Mouse (Mus musculus) limb, embryonic 10.5 days (tissue): ENCODE data around the gene Scn7a. TPM values are rescaled to one million over a fixed set of nuclear protein-coding genes. Genes with fewer than 3 reads are reported as not detected.

Experiments used
- DNase-seq: peaks from one replicate; pipeline ENCODE4 v3.0.0-alpha.2; 2017; ENCODE audit warnings: low spot score
- H3K27ac ChIP-seq: fragments of 300-500 bp; sonication (generic); 2 replicates; pipeline ENCODE4 v1.5.1; 2016; ENCODE audit warnings: mild to moderate bottlenecking
- H3K27me3 ChIP-seq: fragments of 300-500 bp; sonication (generic); 2 replicates; pipeline ENCODE4 v1.6.1; 2016; ENCODE audit warnings: low read depth, mild to moderate bottlenecking; ENCODE audit not compliant: poor library complexity, severe bottlenecking
- H3K36me3 ChIP-seq: fragments of 300-500 bp; sonication (generic); 2 replicates; pipeline ENCODE4 v1.6.1; 2016; ENCODE audit warnings: mild to moderate bottlenecking, moderate library complexity
- H3K4me1 ChIP-seq: fragments of 300-500 bp; sonication (generic); 2 replicates; pipeline ENCODE4 v1.6.1; 2016
- H3K4me3 ChIP-seq: fragments of 300-500 bp; sonication (generic); 2 replicates; pipeline ENCODE4 v1.5.1; 2016; ENCODE audit warnings: mild to moderate bottlenecking, moderate library complexity
- H3K9me3 ChIP-seq: fragments of 300-500 bp; sonication (generic); replicated peaks from 2 replicates; pipeline ENCODE4 v1.6.1; 2016; ENCODE audit warnings: mild to moderate bottlenecking
- WGBS: fragments of 180-500 bp; shearing (Covaris S2); methylation state at CpG from one replicate; pipeline ENCODE4 v1.1.7; 2016; 5-methylcytosine and 5-hydroxymethylcytosine counted together
- polyA plus RNA-seq: library from polyadenylated mRNA; unstranded; fragments of >200 nt; fragmentation: Nextera tagmentation; extraction: Ambion mirVana; gene quantifications from 2 replicates; pipeline ENCODE4 v1.2.1, GENCODE M21; 2016

The Scn7a gene
- 0.01 TPM in 1 of 2 replicates, not detected in the other for polyA plus RNA-seq

- no peak within 1 kb of the TSS for H3K27ac ChIP-seq
- no peaks in the 10 kb centered on the region for H3K36me3 ChIP-seq
- no peak within 1 kb of the TSS for H3K4me3 ChIP-seq
- H3K27me3 ChIP-seq = no peaks in the 10 kb centered on the region
- 43% methylated on average over 6 of the region's 6 CpGs for WGBS
- H3K9me3 ChIP-seq = no peaks in the 10 kb centered on the region
- no peaks in the 10 kb centered on the region for H3K4me1 ChIP-seq
- DNase-seq = no peak
These were observed at the start of gene Scn7a for GRCm38 (mm10) chr2:66784765-66785164. Scn7a (minus strand) TSS chr2:66784914.

DNA sequence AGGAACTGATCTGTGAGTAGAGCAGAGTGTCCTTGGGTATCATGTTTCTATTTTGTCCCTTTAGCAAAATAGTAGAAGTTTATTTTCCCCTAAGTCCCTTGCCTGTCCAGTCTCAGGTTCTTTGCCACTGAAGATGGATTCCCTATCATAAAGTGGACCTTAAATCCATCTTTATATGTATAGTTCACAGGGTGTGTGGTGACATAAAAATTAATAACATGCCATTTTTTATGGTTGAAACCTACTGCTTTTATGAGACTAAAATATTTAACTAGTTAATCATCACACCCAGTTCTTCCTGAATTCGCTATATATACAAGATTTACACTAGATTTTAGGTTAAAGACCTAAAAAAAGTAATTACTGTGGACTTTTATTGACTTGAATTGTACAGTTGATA is 43.0 kb upstream of the Scn7a start:
- no peak for DNase-seq
- Histone ChIP-seq H3K27ac (no peak overlapping the region), H3K4me1 (no peaks in the 10 kb centered on the region), H3K9me3 (no peaks in the 10 kb centered on the region), H3K36me3 (no peaks in the 10 kb centered on the region), H3K4me3 (no peak overlapping the region), H3K27me3 (no peaks in the 10 kb centered on the region)
- WGBS = 75% methylated on average over 1 of the region's 1 CpGs

DNA sequence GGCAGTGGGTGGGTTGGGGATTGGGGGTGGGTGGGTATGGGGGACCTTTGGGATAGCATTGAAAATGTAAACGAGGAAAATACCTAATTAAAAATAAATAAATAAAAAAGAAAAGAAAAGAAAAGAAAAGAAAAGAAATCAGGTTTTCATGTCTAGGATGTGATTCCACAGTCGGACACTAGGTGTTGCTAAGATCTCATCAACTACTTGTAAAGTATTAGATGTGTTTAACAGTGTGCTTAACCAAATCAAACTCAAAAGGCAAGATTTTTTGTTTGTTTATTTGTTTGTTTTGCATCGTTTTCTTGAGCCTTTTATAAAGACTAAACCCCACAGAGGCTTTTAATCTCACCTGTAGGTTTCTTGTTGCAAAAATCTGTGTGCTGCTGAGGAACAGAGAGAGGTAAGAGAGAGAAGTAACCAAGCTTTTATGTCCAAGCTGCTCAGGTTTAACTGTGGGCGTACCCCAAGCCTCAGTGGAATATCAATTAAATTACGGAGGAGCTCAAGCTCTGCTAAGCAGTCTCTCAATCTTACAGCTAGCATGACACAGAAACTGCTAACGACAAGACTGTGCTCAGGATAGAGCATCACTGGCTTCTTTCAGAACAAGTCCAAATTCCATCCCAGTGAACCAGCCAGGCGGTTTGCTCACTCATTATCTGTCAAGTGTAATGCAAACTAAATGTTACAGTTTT is 35.3 kb upstream of the Scn7a start:
- H3K27me3 ChIP-seq = no peaks in the 10 kb centered on the region
- WGBS = 44% methylated on average over 7 of the region's 7 CpGs
- H3K27ac ChIP-seq = no peak overlapping the region
- H3K4me1 ChIP-seq = no peaks in the 10 kb centered on the region
- H3K36me3 ChIP-seq = no peaks in the 10 kb centered on the region
- no peak for DNase-seq
- no peak overlapping the region for H3K4me3 ChIP-seq
- no peaks in the 10 kb centered on the region for H3K9me3 ChIP-seq

DNA sequence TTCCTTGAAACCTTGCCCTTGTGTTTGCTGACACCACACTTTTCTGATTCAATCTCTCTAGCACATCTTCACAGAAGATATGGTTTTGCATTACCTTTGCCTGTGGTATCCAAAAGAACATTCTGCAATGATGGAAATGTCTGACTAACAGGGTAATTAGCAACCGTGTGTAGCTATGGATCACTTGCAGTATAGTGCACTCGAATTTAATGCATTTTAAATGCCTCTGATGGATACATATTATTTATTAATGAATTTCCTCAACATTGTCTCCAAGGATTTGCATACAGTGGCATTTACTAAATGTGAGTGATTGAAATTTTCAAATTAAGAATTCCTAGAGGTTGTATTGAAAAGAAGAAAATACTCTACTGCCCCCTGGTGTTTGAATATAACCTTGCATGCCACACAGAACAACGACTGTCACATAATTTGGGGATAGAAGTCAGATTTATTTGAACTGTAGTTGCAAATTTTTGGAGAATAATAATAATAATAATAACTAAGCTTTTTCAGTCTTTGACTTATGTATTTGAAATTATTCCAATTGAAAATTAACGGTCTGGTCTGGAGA is 15.0 kb upstream of the Scn7a start:
- 54% methylated on average over 4 of the region's 4 CpGs for WGBS
- no peak overlapping the region for H3K4me3 ChIP-seq
- H3K27ac ChIP-seq = no peak overlapping the region
- no peaks in the 10 kb centered on the region for H3K4me1 ChIP-seq
- no peaks in the 10 kb centered on the region for H3K9me3 ChIP-seq
- H3K27me3 ChIP-seq = no peaks in the 10 kb centered on the region
- no peak for DNase-seq
- no peaks in the 10 kb centered on the region for H3K36me3 ChIP-seq

- H3K36me3 ChIP-seq = no peaks in the 10 kb centered on the region
- DNase-seq = no peak
- no peaks in the 10 kb centered on the region for H3K27me3 ChIP-seq
- H3K27ac ChIP-seq = no peak overlapping the region
- H3K4me1 ChIP-seq = no peaks in the 10 kb centered on the region
- no peaks in the 10 kb centered on the region for H3K9me3 ChIP-seq
- no peak overlapping the region for H3K4me3 ChIP-seq
- WGBS = 91% methylated on average over 1 of the region's 1 CpGs
These were observed 12.8 kb upstream of the Scn7a start for GRCm38 (mm10) chr2:66797493-66797892.

DNA sequence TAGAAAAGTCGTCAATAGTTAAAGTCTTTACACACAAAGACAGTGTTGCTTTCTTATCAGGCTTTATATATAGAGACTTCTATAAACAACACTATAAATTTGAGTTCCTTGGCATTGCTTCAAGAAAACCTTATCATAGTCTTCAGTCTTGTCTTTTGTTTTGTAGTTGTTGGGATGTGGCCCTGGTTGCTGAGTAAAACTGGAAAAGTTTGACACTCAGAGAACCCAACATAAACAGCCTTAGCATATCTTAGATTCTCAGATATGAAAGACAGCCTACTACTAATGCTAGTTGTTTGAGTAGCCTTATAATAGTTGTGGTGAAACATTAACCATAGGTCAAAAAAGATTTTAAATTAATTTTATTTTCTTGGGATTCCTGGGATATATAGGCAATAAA is 6.9 kb upstream of the Scn7a start:
- Histone ChIP-seq H3K4me1 (no peaks in the 10 kb centered on the region), H3K27ac (no peak overlapping the region), H3K36me3 (no peaks in the 10 kb centered on the region), H3K4me3 (no peak overlapping the region), H3K27me3 (no peaks in the 10 kb centered on the region), H3K9me3 (no peaks in the 10 kb centered on the region)
- DNase-seq = no peak
- 90% methylated on average over 1 of the region's 1 CpGs for WGBS

GRCm38 (mm10) chr2:66780884-66781283 is 3.8 kb downstream of the Scn7a start:
- no peaks in the 10 kb centered on the region for H3K4me1 ChIP-seq
- no peak overlapping the region for H3K27ac ChIP-seq
- 94% methylated on average over 2 of the region's 2 CpGs for WGBS
- H3K4me3 ChIP-seq = no peak overlapping the region
- no peaks in the 10 kb centered on the region for H3K9me3 ChIP-seq
- no peak for DNase-seq
- no peaks in the 10 kb centered on the region for H3K27me3 ChIP-seq
- no peaks in the 10 kb centered on the region for H3K36me3 ChIP-seq

- no peak overlapping the region for H3K27ac ChIP-seq
- no peak overlapping the region for H3K4me3 ChIP-seq
- no peaks in the 10 kb centered on the region for H3K9me3 ChIP-seq
- WGBS = 91% methylated on average over 2 of the region's 2 CpGs
- no peaks in the 10 kb centered on the region for H3K27me3 ChIP-seq
- H3K4me1 ChIP-seq = no peaks in the 10 kb centered on the region
- DNase-seq = no peak
- H3K36me3 ChIP-seq = no peaks in the 10 kb centered on the region
These were observed 16.7 kb downstream of the Scn7a start for GRCm38 (mm10) chr2:66767980-66768379.

GRCm38 (mm10) chr2:66765170-66765569 is 19.5 kb downstream of the Scn7a start:
- no peaks in the 10 kb centered on the region for H3K27me3 ChIP-seq
- DNase-seq = no peak
- H3K9me3 ChIP-seq = no peaks in the 10 kb centered on the region
- no peaks in the 10 kb centered on the region for H3K36me3 ChIP-seq
- H3K4me1 ChIP-seq = no peaks in the 10 kb centered on the region
- H3K4me3 ChIP-seq = no peak overlapping the region
- 78% methylated on average over 1 of the region's 1 CpGs for WGBS
- no peak overlapping the region for H3K27ac ChIP-seq

- Histone ChIP-seq H3K9me3 (no peaks in the 10 kb centered on the region), H3K4me1 (no peaks in the 10 kb centered on the region), H3K36me3 (no peaks in the 10 kb centered on the region), H3K27me3 (no peaks in the 10 kb centered on the region), H3K27ac (no peak overlapping the region), H3K4me3 (no peak overlapping the region)
- DNase-seq = no peak
These were observed 21.8 kb downstream of the Scn7a start for GRCm38 (mm10) chr2:66762905-66763304.

DNA sequence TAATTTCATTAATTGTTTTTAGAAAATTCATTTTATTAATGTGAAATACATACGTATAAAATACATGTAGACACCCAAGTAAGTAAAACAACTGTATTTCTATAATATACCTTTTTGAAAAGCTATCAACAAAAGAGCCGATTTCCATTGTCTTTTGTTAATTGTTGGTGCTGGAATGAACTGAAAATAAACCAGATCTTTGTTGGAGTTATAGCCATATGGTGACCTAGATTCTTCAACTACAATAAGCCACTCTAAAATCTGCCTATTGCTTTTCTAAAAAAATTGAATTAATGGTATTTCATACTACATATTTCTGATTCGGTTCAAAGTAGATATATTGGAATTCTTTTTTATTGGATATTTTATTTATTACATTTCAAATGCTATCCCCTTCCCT is 56.7 kb downstream of the Scn7a start:
- no peak for DNase-seq
- Histone ChIP-seq H3K27ac (no peak overlapping the region), H3K27me3 (no peaks in the 10 kb centered on the region), H3K36me3 (no peaks in the 10 kb centered on the region), H3K4me3 (no peak overlapping the region), H3K4me1 (peaks cover 10% of the 10 kb centered on the region; the same call in 1 of the 2 replicates), H3K9me3 (no peaks in the 10 kb centered on the region)
- WGBS = 89% methylated on average over 3 of the region's 3 CpGs

DNA sequence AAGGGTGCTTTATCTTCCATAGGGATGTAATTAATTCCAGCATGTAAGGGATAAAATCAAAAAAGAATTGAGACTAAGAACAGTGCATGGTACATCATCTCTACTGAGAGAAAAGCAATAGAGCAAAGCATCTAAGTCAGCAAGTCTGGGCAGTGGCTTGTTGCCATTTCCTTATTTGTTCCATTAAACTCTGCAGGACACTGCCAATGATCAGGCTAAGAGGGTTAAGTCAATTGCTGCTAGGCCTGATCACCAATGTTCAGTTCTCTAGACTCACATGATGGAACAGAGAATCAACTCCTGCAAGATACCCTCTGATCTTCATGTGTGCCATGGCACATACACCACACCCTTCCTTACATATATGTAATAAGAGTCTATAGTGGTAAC is 57.1 kb downstream of the Scn7a start:
- H3K4me1 ChIP-seq = peaks cover 10% of the 10 kb centered on the region; the same call in 1 of the 2 replicates
- H3K36me3 ChIP-seq = no peaks in the 10 kb centered on the region
- DNase-seq = no peak
- H3K27me3 ChIP-seq = no peaks in the 10 kb centered on the region
- no peak overlapping the region for H3K4me3 ChIP-seq
- H3K27ac ChIP-seq = no peak overlapping the region
- no peaks in the 10 kb centered on the region for H3K9me3 ChIP-seq

GRCm38 (mm10) chr2:66726878-66727584 is 57.7 kb downstream of the Scn7a start:
- H3K4me3 ChIP-seq = no peak overlapping the region
- H3K36me3 ChIP-seq = no peaks in the 10 kb centered on the region
- no peaks in the 10 kb centered on the region for H3K9me3 ChIP-seq
- no peak overlapping the region for H3K27ac ChIP-seq
- 34% methylated on average over 2 of the region's 2 CpGs for WGBS
- peaks cover 10% of the 10 kb centered on the region; the same call in 1 of the 2 replicates for H3K4me1 ChIP-seq
- no peaks in the 10 kb centered on the region for H3K27me3 ChIP-seq
- DNase-seq = no peak
